Mouse (Mus musculus): ENCODE measurements around the gene C2cd4c.

DNA sequence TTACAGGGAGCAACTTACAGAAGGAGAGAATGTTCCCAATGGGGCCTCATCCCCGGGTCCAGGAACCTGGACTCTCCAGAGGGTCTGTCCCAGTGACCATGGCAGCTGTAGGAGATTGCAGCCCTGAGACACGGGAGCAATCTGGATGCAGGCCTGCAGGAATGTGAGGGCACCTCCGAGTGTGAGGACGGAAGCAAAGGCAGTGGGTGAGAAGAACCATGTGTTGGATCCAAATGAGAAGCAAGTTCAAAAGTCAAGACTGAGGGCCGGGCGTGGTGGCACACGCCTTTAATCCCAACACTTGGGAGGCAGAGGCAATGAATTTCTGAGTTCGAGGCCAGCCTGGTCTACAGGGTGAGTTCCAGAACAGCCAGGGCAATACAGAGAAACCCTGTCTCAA, 32.3 kb downstream of the C2cd4c start:
- TF ChIP-seq TAL1 (IDR thresholded peaks at IDR 0.05; ENCODE audit: low read length) = no peak
- TF ChIP-seq GATA1 (IDR thresholded peaks at IDR 0.05; ENCODE audit: low read length) = no peak

Data from erythroblast, embryonic 14.5 days (primary cell).